Mouse (Mus musculus): Measurements from ENCODE around the gene Mfsd14a.

The Mfsd14a gene

DNA sequence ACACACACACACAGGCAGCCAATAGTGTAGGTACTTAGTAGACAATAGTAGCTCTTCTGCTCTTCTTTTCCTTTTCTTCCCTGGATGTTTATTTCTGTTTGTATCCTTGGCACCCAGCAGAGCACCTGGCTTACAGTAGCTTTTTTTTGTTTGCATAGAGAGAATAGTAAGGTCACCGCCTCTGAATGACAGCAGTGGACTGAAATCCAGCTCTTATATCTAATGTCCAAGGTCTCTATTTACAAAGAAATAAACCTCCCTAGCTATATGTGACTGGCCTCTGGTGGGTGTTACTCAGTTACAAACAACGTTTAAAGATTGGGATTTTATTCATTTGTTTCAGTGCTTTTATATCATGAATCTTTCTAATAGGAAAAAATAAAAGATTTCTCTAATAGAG lies 62.8 kb downstream of the Mfsd14a start:
- no peak for DNase-seq (ENCODE audit: low spot score in 2 of 2)

DNA sequence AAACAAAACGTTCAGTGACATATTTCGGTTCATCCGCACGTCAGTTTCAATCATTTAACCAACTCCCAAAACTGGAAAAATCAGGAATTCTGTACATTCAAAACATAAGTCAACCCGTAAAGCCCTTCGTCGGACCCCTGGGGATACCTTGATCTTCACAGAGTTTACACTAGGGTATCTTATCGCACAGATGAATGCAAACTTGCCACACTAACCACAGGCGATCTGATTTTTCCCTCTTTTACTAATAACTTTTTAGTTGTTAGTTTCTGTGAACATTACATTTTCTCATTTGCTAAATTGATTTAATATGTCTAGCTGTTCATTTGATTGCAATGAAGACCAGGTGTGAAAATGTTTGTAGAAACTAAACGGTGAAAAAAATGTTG lies 66.9 kb downstream of the Mfsd14a start:
- no peak for DNase-seq (ENCODE audit: low spot score in 2 of 2)

DNA sequence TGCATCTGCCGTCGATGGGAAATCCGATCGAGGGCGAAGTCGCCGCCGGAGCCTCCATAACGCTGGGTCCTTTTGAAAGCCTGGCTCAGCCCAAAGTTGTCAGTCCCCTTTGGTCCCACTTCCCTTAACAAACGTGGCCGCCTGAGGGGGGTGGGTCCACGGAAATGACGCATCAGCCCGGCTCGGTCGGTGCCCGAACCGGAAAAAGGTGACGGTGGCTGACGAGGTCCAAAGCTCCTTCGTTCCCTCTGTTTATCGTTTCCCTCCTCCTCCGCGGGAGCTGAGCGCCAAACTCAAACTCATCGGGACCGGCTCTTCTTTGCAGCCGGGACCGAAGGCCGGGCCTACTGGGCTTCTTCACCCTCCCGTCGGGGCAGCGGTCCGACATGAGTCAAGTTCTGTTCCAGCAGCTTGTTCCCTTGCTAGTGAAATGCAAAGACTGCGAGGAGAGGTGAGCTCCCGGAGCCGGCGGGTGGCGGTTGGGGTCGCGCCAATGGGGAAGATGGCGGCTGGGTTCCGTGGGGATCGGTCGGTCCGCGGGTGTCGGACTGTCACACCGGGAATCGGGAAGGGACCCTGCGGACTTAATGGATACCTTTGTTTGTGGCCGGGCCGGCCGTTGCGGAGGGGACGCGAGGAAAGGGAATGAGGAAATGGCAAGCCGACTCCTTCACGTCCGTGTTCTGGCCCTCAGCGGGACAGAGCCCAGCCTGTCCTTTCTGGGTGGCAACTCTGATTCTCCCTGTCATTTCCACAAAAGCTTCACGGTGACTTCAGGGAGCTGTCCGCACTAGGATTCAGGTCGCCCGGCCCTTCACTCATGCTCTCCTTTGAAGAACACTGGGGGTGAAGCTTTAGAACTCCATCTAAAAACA lies 67.5 kb downstream of the Mfsd14a start, which contains the start of gene Sass6:
Sass6 (plus strand) TSS at position 255 of the 875 bp plus-strand sequence.
- peak; percentile 96 to 97 for DNase-seq (ENCODE audit: low spot score in 2 of 2)

DNA sequence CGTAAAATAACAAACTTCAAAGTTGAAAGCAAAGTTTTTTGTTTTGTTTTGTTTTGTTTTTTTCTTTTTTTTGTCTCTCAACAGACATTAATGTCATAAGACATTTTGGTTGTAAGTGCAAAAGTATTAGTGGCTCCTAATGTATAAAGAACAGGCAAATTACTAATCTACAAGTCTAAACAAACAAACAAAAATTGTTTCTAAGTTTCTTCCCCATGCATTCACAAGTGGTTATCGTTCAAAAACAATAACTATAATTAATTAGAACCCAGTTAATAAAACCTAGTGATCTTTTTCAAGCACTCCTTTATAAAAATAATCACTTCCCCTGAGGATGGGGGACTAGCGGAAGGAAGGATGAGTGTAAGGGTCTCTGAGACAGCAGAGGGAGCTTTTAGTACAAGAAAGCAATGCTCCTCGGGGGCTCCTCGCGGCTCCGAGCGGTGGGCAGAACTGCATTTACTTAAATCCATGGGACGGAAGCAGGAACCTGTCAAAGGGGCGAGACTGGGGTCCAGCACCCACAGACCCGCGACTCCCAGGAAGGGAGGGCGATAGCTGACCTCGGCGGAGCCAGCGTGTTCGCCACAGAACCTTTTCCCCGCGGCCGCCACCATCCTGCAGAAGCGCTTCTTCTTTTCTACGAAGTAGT lies 68.3 kb downstream of the Mfsd14a start:
- peak in 1 of 2 experiments; percentile 33 for DNase-seq (ENCODE audit: low spot score in 2 of 2)

DNA sequence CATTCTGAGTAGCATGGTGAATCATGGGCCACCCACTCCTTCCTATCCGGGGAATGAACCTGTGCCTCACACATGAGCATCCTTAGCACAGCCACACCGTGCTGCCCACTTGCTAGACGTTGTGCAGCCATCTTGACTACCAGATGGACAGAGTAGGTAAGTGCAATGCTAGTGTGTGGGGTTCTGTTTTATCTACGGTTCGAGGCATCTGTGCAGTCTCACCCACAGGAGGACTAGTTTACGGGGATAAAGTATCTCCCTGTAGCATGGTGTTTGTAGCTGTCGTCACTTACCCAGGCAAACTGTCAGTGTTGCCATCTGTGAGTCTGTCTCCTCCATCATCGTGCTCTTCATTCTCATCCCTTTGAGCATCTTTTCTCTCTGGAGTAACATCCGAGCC lies 80.3 kb downstream of the Mfsd14a start:
- DNase-seq (ENCODE audit: low spot score in 2 of 2), result no peak

All from thymus, postnatal 10 days (tissue).